ENCODE assay signal across 28 mouse cellular contexts in the genomic region with DNA sequence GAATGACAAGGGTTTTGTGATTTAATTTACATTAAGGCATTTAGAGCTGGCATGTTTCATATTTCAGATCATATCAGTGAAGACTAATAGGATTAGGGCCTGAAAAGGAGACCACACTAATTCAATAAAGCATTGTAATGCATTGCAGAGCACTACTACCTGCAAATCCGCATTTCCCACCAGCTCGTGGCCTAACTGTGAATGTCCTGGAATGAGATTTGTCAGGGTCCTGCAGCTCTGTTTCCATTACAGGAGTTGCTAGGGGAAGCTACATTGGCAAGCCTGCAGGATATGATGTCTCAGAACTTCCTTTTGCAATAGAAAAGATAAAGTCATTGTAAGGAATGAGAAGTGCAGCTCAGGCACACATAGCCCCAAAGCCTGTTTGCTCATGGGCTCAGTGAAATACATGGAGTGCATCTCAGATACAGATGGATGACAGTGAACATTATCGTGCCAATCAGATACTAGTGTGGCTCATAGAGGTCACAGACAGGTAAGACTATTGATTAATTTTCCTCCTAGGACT.
DNase-seq lines count a peak whose midpoint lies in the region; ATAC-seq and TF ChIP-seq lines count a peak whose summit lies in the region.
"Had no signal": no experiment of that assay in that cellular context is flagged by ENCODE, and none has a peak within 500 bp of the region (broad histone marks: within the 10 kb centered on the region; RNA-seq: fewer than 3 reads in every experiment).

No protein-coding gene starts in this region.

- no peak for TF ChIP-seq EP300 in heart, postnatal 0 days (IDR thresholded peaks at IDR 0.05; ENCODE audit: low read depth)

- ATAC-seq in heart, postnatal 0 days (ENCODE audit: insufficient read depth, low read depth), result no peak
- peak; percentile 63 for ATAC-seq in common myeloid progenitor, adult 5-6 weeks (replicated peaks; ENCODE audit: low read depth, poor library complexity, severe bottlenecking)
- peak; percentile 43 for ATAC-seq in megakaryocyte, adult 5-6 weeks (ENCODE audit: poor library complexity, severe bottlenecking)
- ATAC-seq: forebrain, embryonic 16.5 days; hindbrain, embryonic 16.5 days; intestine, embryonic 15.5 days had no signal

- H3K9ac ChIP-seq in heart, postnatal 0 days (replicated peaks; ENCODE audit: low read depth, low read length), result no peak overlapping the region
- H3K9ac ChIP-seq: embryonic facial prominence, embryonic 12.5 days; embryonic facial prominence, embryonic 15.5 days; heart, embryonic 13.5 days; hindbrain, embryonic 13.5 days; intestine, embryonic 15.5 days had no signal

- no peaks in the 10 kb centered on the region for H3K27me3 ChIP-seq in heart, postnatal 0 days (ENCODE audit: control insufficient read depth, insufficient read depth, low read length)
- H3K27me3 ChIP-seq: CH12.LX; embryonic facial prominence, embryonic 12.5 days; embryonic facial prominence, embryonic 15.5 days; heart, embryonic 13.5 days; hindbrain, embryonic 13.5 days; intestine, embryonic 15.5 days had no signal

- 57% methylated on average over 3 of the region's 3 CpGs for WGBS in heart, postnatal 0 days

- H3K36me3 ChIP-seq in heart, postnatal 0 days (replicated peaks; ENCODE audit: control insufficient read depth, insufficient read depth, low read length), result no peaks in the 10 kb centered on the region
- H3K36me3 ChIP-seq: embryonic facial prominence, embryonic 12.5 days; embryonic facial prominence, embryonic 15.5 days; G1E; heart, embryonic 10.5 days; heart, embryonic 13.5 days; hindbrain, embryonic 10.5 days; hindbrain, embryonic 13.5 days; intestine, embryonic 15.5 days had no signal

- no peaks in the 10 kb centered on the region for H3K9me3 ChIP-seq in heart, postnatal 0 days (replicated peaks; ENCODE audit: control insufficient read depth, low read length)
- H3K9me3 ChIP-seq: embryonic facial prominence, embryonic 12.5 days; embryonic facial prominence, embryonic 15.5 days; G1E; heart, embryonic 10.5 days; heart, embryonic 13.5 days; hindbrain, embryonic 10.5 days; hindbrain, embryonic 13.5 days; intestine, embryonic 15.5 days had no signal

- H3K4me1 ChIP-seq in heart, postnatal 0 days (ENCODE audit: control insufficient read depth, insufficient read depth), result no peaks in the 10 kb centered on the region
- H3K4me1 ChIP-seq: embryonic facial prominence, embryonic 12.5 days; embryonic facial prominence, embryonic 15.5 days; heart, embryonic 10.5 days; heart, embryonic 13.5 days; hindbrain, embryonic 10.5 days; hindbrain, embryonic 13.5 days; intestine, embryonic 15.5 days had no signal

- no peak overlapping the region for H3K27ac ChIP-seq in heart, postnatal 0 days (ENCODE audit: low read depth)
- H3K27ac ChIP-seq: embryonic facial prominence, embryonic 12.5 days; embryonic facial prominence, embryonic 15.5 days; heart, embryonic 10.5 days; heart, embryonic 13.5 days; hindbrain, embryonic 10.5 days; hindbrain, embryonic 13.5 days; intestine, embryonic 15.5 days had no signal

- peak; percentile 20 for DNase-seq in heart, postnatal 0 days (ENCODE audit: low spot score)
- no peak for DNase-seq in heart, adult 9 months (ENCODE audit: low spot score in 2 of 2)
- DNase-seq in lung, postnatal 36 days, result no peak
- DNase-seq in thymus, postnatal 14 days, result no peak
- DNase-seq: adrenal gland, adult 2 months; adrenal gland, postnatal 14 days; B cell, adult 2 months; cerebellum, adult 11 months; cerebellum, adult 2 months; cerebellum, adult 9-11 months; cerebellum, postnatal 25 days; embryo, embryonic 11 days; gastrocnemius, postnatal 14 days; heart, adult 18-20 months; kidney, adult 11 months had no signal

- TF ChIP-seq CTCF in heart, postnatal 0 days (IDR thresholded peaks at IDR 0.05; ENCODE audit: low read depth), result no peak

- H3K4me3 ChIP-seq in heart, postnatal 0 days (ENCODE audit: low read depth, low read length), result no peak overlapping the region
- H3K4me3 ChIP-seq: embryonic facial prominence, embryonic 12.5 days; embryonic facial prominence, embryonic 15.5 days; heart, embryonic 10.5 days; heart, embryonic 13.5 days; hindbrain, embryonic 10.5 days; hindbrain, embryonic 13.5 days; intestine, embryonic 15.5 days had no signal

- no peak overlapping the region for H3K4me2 ChIP-seq in heart, postnatal 0 days (ENCODE audit: low read depth, low read length)
- H3K4me2 ChIP-seq: embryonic facial prominence, embryonic 12.5 days; embryonic facial prominence, embryonic 15.5 days; heart, embryonic 13.5 days; hindbrain, embryonic 13.5 days; intestine, embryonic 15.5 days had no signal
